Mouse (Mus musculus) liver, postnatal 0 days (tissue): ENCODE measurements around the gene Hnf1a. TPM values are rescaled to one million over a fixed set of nuclear protein-coding genes. Genes with fewer than 3 reads are reported as not detected.

Experiments
- ATAC-seq: fragments of 200-750 bp; cut with Nextera tagmentation; 2 replicates; pipeline ENCODE4 v1.8.0; 2017; ENCODE audit warnings: mild to moderate bottlenecking, moderate library complexity
- DNase-seq: peaks from one replicate; pipeline ENCODE4 v3.0.0-alpha.2; 2016
- H3K27ac ChIP-seq: fragments of 300-500 bp; sonication (generic); 2 replicates; pipeline ENCODE4 v1.5.1; 2014; ENCODE audit warnings: antibody characterized with exemption, moderate library complexity, mild to moderate bottlenecking, low read depth
- H3K27me3 ChIP-seq: fragments of 300-500 bp; sonication (generic); 2 replicates; pipeline ENCODE4 v1.6.1; 2014; ENCODE audit warnings: low read length, control low read depth, mixed read lengths; ENCODE audit not compliant: insufficient read depth
- H3K36me3 ChIP-seq: fragments of 300-500 bp; sonication (generic); replicated peaks from 2 replicates; pipeline ENCODE4 v1.6.1; 2014; ENCODE audit warnings: mild to moderate bottlenecking, control low read depth, low read length, moderate library complexity, mixed read lengths; ENCODE audit not compliant: insufficient read depth
- H3K4me1 ChIP-seq: fragments of 300-500 bp; sonication (generic); 2 replicates; pipeline ENCODE4 v1.6.1; 2014; ENCODE audit warnings: antibody characterized with exemption, mild to moderate bottlenecking, control low read depth; ENCODE audit not compliant: insufficient read depth
- H3K4me2 ChIP-seq: fragments of 300-500 bp; sonication (generic); 2 replicates; pipeline ENCODE4 v1.6.1; 2014; ENCODE audit warnings: low read depth, mild to moderate bottlenecking, low read length, moderate library complexity, mixed read lengths
- H3K4me3 ChIP-seq: fragments of 300-500 bp; sonication (generic); 2 replicates; pipeline ENCODE4 v1.5.1; 2014; ENCODE audit warnings: low read depth, low read length
- H3K9ac ChIP-seq: fragments of 300-500 bp; sonication (generic); replicated peaks from 2 replicates; pipeline ENCODE4 v1.6.1; 2014; ENCODE audit warnings: mild to moderate bottlenecking, moderate library complexity
- H3K9me3 ChIP-seq: fragments of 300-500 bp; sonication (generic); 2 replicates; pipeline ENCODE4 v1.6.1; 2016; ENCODE audit warnings: mild to moderate bottlenecking, control low read depth, low read length, mixed read lengths
- CTCF ChIP-seq: sonication (generic); IDR thresholded peaks from 2 replicates; pipeline ENCODE4 v1.5.1; 2016; ENCODE audit warnings: antibody characterized with exemption, low read depth
- EP300 ChIP-seq: IDR thresholded peaks from 2 replicates; pipeline ENCODE4 v1.6.1; 2016; ENCODE audit warnings: antibody characterized with exemption, low read depth, mild to moderate bottlenecking
- WGBS: fragments of 180-500 bp; shearing (Covaris S2); extraction: QIAGEN DNeasy Blood & Tissue Kit; methylation state at CpG from one replicate; pipeline ENCODE4 v1.1.7; 2014; ENCODE audit not compliant: insufficient replicate concordance; 5-methylcytosine and 5-hydroxymethylcytosine counted together
- polyA plus RNA-seq: library from polyadenylated mRNA; unstranded; fragments of >200 nt; fragmentation: Nextera tagmentation; extraction: Ambion mirVana; gene quantifications from 2 replicates; pipeline ENCODE4 v1.2.1, GENCODE M21; 2015

Gene Hnf1a
- polyA plus RNA-seq, 1 experiment from 2014 or later = 5.6 TPM

GRCm38 (mm10) chr5:115007768-115008167 lies 36.9 kb upstream of the Hnf1a start:
- DNase-seq (no peak), ATAC-seq (no peak)
- no peaks in the 10 kb centered on the region for H3K9me3 ChIP-seq
- 88% methylated on average over 5 of the region's 5 CpGs for WGBS
- H3K27me3 ChIP-seq = no peaks in the 10 kb centered on the region
- H3K4me2 ChIP-seq = no peak overlapping the region
- no peaks in the 10 kb centered on the region for H3K36me3 ChIP-seq
- H3K9ac ChIP-seq = no peak overlapping the region
- H3K27ac ChIP-seq = no peak overlapping the region
- peaks cover 27% of the 10 kb centered on the region for H3K4me1 ChIP-seq
- TF ChIP-seq CTCF (no peak), EP300 (no peak)
- H3K4me3 ChIP-seq = no peak overlapping the region

- ATAC-seq = no peak
- Histone ChIP-seq H3K27ac (no peak overlapping the region), H3K9ac (no peak overlapping the region), H3K4me2 (no peak overlapping the region), H3K4me3 (no peak overlapping the region), H3K36me3 (no peaks in the 10 kb centered on the region), H3K27me3 (no peaks in the 10 kb centered on the region), H3K9me3 (no peaks in the 10 kb centered on the region), H3K4me1 (peaks cover 7% of the 10 kb centered on the region; the same call in 1 of the 2 replicates)
- WGBS = 51% methylated on average over 13 of the region's 13 CpGs
- DNase-seq = no peak
- TF ChIP-seq CTCF (no peak), EP300 (no peak)
Observed at GRCm38 (mm10) chr5:115003224-115003873, 32.5 kb upstream of the Hnf1a start.

DNA sequence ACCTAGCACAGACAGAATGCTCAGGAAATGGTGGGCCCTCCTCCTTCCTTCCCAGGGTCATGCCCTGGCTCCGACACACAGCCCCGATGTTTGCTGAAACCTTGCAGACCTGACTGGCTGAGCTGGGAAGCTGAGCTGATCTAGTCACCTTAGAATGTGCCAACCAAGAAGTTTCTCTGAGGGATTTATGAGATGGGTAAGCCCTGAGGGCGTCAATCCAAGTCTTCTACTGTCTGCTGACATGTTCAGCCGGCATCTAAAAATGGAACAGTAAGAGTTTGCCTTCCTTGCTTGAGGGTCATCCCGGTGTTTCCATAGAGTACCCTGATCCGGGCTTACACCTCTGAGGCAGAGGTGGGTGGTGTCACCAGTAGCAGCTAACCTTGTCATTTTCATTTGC lies 31.9 kb upstream of the Hnf1a start:
- TF ChIP-seq CTCF (no peak), EP300 (no peak)
- no peak for DNase-seq
- H3K4me1 ChIP-seq = peaks cover 4% of the 10 kb centered on the region; the same call in 1 of the 2 replicates
- no peak overlapping the region for H3K27ac ChIP-seq
- no peaks in the 10 kb centered on the region for H3K27me3 ChIP-seq
- no peak overlapping the region for H3K4me3 ChIP-seq
- H3K36me3 ChIP-seq = no peaks in the 10 kb centered on the region
- 43% methylated on average over 6 of the region's 6 CpGs for WGBS
- no peaks in the 10 kb centered on the region for H3K9me3 ChIP-seq
- no peak for ATAC-seq
- no peak overlapping the region for H3K9ac ChIP-seq
- H3K4me2 ChIP-seq = no peak overlapping the region

DNA sequence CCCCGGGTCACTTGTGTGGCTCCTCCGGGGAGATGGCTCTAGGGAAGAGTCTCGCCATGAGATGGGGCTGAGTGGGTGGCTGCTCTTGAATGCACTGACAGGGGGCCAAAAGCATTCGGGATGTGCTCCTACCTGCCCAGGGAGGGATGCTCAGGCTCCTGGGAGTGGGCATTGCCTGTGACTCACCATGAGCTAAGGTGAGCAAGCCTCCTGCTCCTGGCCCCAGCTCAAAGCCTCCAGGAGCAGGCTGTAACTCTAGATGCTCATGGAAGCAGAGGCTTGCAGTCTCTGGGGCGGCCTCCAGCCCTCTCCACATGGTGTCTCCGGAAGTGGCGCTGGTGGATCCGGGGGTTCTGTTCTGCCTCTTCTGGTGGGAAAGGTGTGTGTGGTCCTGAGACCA lies 30.6 kb upstream of the Hnf1a start:
- no peak for TF ChIP-seq EP300
- TF ChIP-seq CTCF = no peak
- no peaks in the 10 kb centered on the region for H3K27me3 ChIP-seq
- DNase-seq = no peak
- H3K4me1 ChIP-seq = peaks cover 4% of the 10 kb centered on the region; the same call in 1 of the 2 replicates
- H3K9me3 ChIP-seq = no peaks in the 10 kb centered on the region
- no peak overlapping the region for H3K27ac ChIP-seq
- H3K4me3 ChIP-seq = no peak overlapping the region
- H3K9ac ChIP-seq = no peak overlapping the region
- no peaks in the 10 kb centered on the region for H3K36me3 ChIP-seq
- 83% methylated on average over 8 of the region's 8 CpGs for WGBS
- ATAC-seq = no peak
- H3K4me2 ChIP-seq = no peak overlapping the region

DNA sequence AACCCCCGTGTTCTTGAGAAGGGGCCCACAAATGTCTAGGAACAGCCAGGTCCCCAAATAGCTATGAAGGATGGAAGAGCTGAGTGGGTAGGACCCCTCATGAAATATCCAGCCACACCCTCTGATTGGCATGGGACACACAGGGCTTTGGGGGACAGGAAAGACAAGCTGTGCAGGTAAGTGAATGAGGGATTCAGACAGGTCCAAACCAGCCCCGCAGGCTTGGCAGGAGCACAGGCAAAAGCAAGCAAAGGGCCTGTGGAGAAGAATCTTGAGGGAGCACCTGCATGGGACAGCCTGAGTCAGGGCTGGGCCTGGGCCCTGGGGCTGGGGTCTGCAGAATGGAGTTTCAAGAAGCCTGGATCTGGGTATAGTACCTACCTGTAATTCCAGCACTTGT lies 29.6 kb upstream of the Hnf1a start:
- DNase-seq (no peak), ATAC-seq (no peak)
- H3K27me3 ChIP-seq = no peaks in the 10 kb centered on the region
- TF ChIP-seq CTCF (no peak), EP300 (no peak)
- H3K4me3 ChIP-seq = no peak overlapping the region
- WGBS = 71% methylated on average over 2 of the region's 2 CpGs
- no peak overlapping the region for H3K27ac ChIP-seq
- H3K4me1 ChIP-seq = peaks cover 4% of the 10 kb centered on the region; the same call in 1 of the 2 replicates
- H3K9me3 ChIP-seq = no peaks in the 10 kb centered on the region
- no peak overlapping the region for H3K9ac ChIP-seq
- H3K4me2 ChIP-seq = no peak overlapping the region
- H3K36me3 ChIP-seq = no peaks in the 10 kb centered on the region

- H3K9ac ChIP-seq = no peak overlapping the region
- no peak overlapping the region for H3K4me3 ChIP-seq
- no peaks in the 10 kb centered on the region for H3K27me3 ChIP-seq
- no peaks in the 10 kb centered on the region for H3K36me3 ChIP-seq
- H3K4me2 ChIP-seq = no peak overlapping the region
- H3K4me1 ChIP-seq = no peaks in the 10 kb centered on the region
- WGBS = 42% methylated on average over 6 of the region's 6 CpGs
- H3K9me3 ChIP-seq = no peaks in the 10 kb centered on the region
- ATAC-seq = no peak
- TF ChIP-seq CTCF (no peak), EP300 (no peak)
- no peak for DNase-seq
- H3K27ac ChIP-seq = no peak overlapping the region
Observed at GRCm38 (mm10) chr5:114997327-114997726, 26.4 kb upstream of the Hnf1a start.

GRCm38 (mm10) chr5:114996447-114996846 lies 25.6 kb upstream of the Hnf1a start:
- 62% methylated on average over 16 of the region's 16 CpGs for WGBS
- H3K9me3 ChIP-seq = no peaks in the 10 kb centered on the region
- no peaks in the 10 kb centered on the region for H3K4me1 ChIP-seq
- H3K27ac ChIP-seq = no peak overlapping the region
- no peak overlapping the region for H3K4me2 ChIP-seq
- H3K4me3 ChIP-seq = no peak overlapping the region
- H3K9ac ChIP-seq = no peak overlapping the region
- H3K27me3 ChIP-seq = no peaks in the 10 kb centered on the region
- DNase-seq (no peak), ATAC-seq (no peak)
- TF ChIP-seq CTCF = no peak
- TF ChIP-seq EP300 = no peak
- H3K36me3 ChIP-seq = no peaks in the 10 kb centered on the region
